Comparison of ENCODE assay signal across 8 mouse cellular contexts in genomic region chr4:140821988-140822387, GRCm38 (mm10). TPM values are rescaled to one million over a fixed set of nuclear protein-coding genes. Genes with fewer than 3 reads are reported as not detected.
DNase-seq lines count a peak whose midpoint lies in the region; ATAC-seq lines count a peak whose summit lies in the region.

No protein-coding gene starts in this region.

- no peak for ATAC-seq in neural tube, embryonic 11.5 days (ENCODE audit: insufficient read depth, low FRiP score, low TSS enrichment)
- ATAC-seq in neural tube, embryonic 15.5 days (ENCODE audit: low FRiP score) = no peak

- DNase-seq in cerebellum, adult 11 months = peak; percentile 24
- DNase-seq in cerebellum, adult 11-12 months = no peak
- DNase-seq in neural tube, embryonic 11.5 days (ENCODE audit: low spot score) = peak; percentile 57
- peak; percentile 59 for DNase-seq in embryo, embryonic 11 days
- DNase-seq in layer of hippocampus, adult 9-10 months (ENCODE audit: low spot score) = peak; percentile 67
- peak; percentile 37 for DNase-seq in lung, postnatal 25 days (ENCODE audit: low spot score)
- DNase-seq in spleen, postnatal 36 days (ENCODE audit: low spot score in 2 of 2) = peak; percentile 48 to 58

- no peak overlapping the region for H3K4me2 ChIP-seq in neural tube, embryonic 11.5 days (ENCODE audit: low read depth)
- no peak overlapping the region for H3K4me2 ChIP-seq in neural tube, embryonic 15.5 days

- H3K4me1 ChIP-seq in neural tube, embryonic 11.5 days (ENCODE audit: control insufficient read depth, insufficient read depth, low read length) = no peaks in the 10 kb centered on the region
- H3K4me1 ChIP-seq in neural tube, embryonic 15.5 days = no peaks in the 10 kb centered on the region

- no peak overlapping the region for H3K27ac ChIP-seq in neural tube, embryonic 11.5 days (ENCODE audit: low read depth, low read length)
- no peak overlapping the region for H3K27ac ChIP-seq in neural tube, embryonic 15.5 days (replicated peaks)

- 79% methylated on average over 5 of the region's 5 CpGs for WGBS in neural tube, embryonic 11.5 days
- WGBS in neural tube, embryonic 15.5 days = 70% methylated on average over 5 of the region's 5 CpGs

- H3K9ac ChIP-seq in neural tube, embryonic 11.5 days (ENCODE audit: low read length) = no peak overlapping the region
- H3K9ac ChIP-seq in neural tube, embryonic 15.5 days (replicated peaks) = no peak overlapping the region

- H3K36me3 ChIP-seq in neural tube, embryonic 11.5 days (ENCODE audit: control insufficient read depth, insufficient read depth, low read length) = no peaks in the 10 kb centered on the region
- no peaks in the 10 kb centered on the region for H3K36me3 ChIP-seq in neural tube, embryonic 15.5 days

- no peaks in the 10 kb centered on the region; the same call in 1 of the 2 replicates for H3K9me3 ChIP-seq in neural tube, embryonic 11.5 days (ENCODE audit: control insufficient read depth, low read length)
- 0 out of 2 replicates have a peak, but pooled peaks cover 4% of the 10 kb centered on the region for H3K9me3 ChIP-seq in neural tube, embryonic 15.5 days (replicated peaks)

- no peaks in the 10 kb centered on the region for H3K27me3 ChIP-seq in neural tube, embryonic 11.5 days (ENCODE audit: control insufficient read depth, insufficient read depth, low read length)
- no peaks in the 10 kb centered on the region for H3K27me3 ChIP-seq in neural tube, embryonic 15.5 days (replicated peaks)

- H3K4me3 ChIP-seq in neural tube, embryonic 11.5 days (ENCODE audit: low read depth, low read length) = no peak overlapping the region
- H3K4me3 ChIP-seq in neural tube, embryonic 15.5 days (replicated peaks) = no peak overlapping the region

RNA-seq across cellular contexts. Expression of gene Padi3, which starts 11.5 kb away (rescaled TPM):
- polyA plus RNA-seq in neural tube, embryonic 11.5 days (2014; fragmentation: Nextera tagmentation; extraction: Ambion mirVana) = not detected in 2 replicates
- 0.22 TPM in 1 of 2 replicates, not detected in the other for polyA plus RNA-seq in neural tube, embryonic 15.5 days (2015; fragmentation: Nextera tagmentation; extraction: Ambion mirVana)

RNA-seq across cellular contexts. Expression of gene Padi1, which starts 23.6 kb away (rescaled TPM):
- 0.22 TPM in 1 of 2 replicates, not detected in the other for polyA plus RNA-seq in neural tube, embryonic 11.5 days (2014; fragmentation: Nextera tagmentation; extraction: Ambion mirVana)
- polyA plus RNA-seq in neural tube, embryonic 15.5 days (2015; fragmentation: Nextera tagmentation; extraction: Ambion mirVana) = 0.08 and 0.24 TPM in 2 replicates

RNA-seq across cellular contexts. Expression of gene Padi4, which starts 48.0 kb away (rescaled TPM):
- polyA plus RNA-seq in neural tube, embryonic 11.5 days (2014; fragmentation: Nextera tagmentation; extraction: Ambion mirVana) = 0.09 and 0.50 TPM in 2 replicates
- 0.20 and 1.6 TPM in 2 replicates for polyA plus RNA-seq in neural tube, embryonic 15.5 days (2015; fragmentation: Nextera tagmentation; extraction: Ambion mirVana)
